Mouse (Mus musculus) heart, adult 11 months (tissue): Measurements from ENCODE around the gene Rwdd2a.

Source experiments
- DNase-seq: peaks from one replicate; pipeline ENCODE4 v3.0.0; 2022

The Rwdd2a gene

GRCm38 (mm10) chr9:86592676-86593668 lies 21.2 kb downstream of the Rwdd2a start:
- peak; percentile 94 for DNase-seq

GRCm38 (mm10) chr9:86594357-86594767 lies 22.6 kb downstream of the Rwdd2a start:
- DNase-seq = peak; percentile 84

DNA sequence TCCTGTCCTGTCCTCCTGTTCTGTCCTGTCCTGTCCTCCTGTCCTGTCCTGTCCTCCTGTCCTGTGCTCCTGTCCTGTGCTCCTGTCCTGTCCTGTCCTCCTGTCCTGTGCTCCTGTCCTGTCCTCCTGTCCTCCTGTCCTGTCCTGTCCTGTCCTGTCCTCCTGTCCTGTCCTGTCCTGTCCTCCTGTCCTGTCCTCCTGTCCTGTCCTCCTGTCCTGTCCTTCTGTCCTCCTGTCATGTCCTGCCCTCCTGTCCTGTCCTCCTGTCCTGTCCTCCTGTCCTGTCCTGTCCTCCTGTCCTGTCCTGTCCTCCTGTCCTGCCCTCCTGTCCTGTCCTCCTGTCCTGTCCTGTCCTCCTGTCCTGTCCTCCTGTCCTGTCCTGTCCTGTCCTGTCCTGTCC lies 25.2 kb downstream of the Rwdd2a start:
- peak; percentile 12 for DNase-seq

GRCm38 (mm10) chr9:86599723-86600303 lies 28.0 kb downstream of the Rwdd2a start:
- DNase-seq = peak; percentile 62

- peak; percentile 79 for DNase-seq
Observed at GRCm38 (mm10) chr9:86605776-86606175, 34.0 kb downstream of the Rwdd2a start.

DNA sequence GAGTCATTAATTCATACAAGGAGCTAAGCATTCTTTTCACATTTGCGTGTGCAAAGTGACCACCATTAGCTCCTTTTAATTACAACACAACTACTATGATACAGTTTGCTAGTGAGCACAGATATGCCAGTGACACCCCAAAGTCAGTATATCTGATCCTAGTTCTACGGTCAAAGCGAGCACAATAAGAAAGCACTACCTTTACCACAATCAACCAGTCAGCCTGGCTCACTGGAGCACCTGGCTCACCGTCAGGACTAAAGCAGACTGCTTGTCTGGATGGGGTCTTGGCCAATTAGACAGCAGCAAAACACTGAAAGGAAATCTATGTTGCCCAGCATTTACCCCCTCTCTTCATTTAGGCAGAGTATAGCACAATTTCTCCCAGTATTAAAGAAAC lies 40.3 kb downstream of the Rwdd2a start:
- DNase-seq = peak; percentile 80

GRCm38 (mm10) chr9:86615765-86616164 lies 44.0 kb downstream of the Rwdd2a start:
- no peak for DNase-seq

- peak; percentile 76 for DNase-seq
Observed at GRCm38 (mm10) chr9:86617837-86618492, 46.2 kb downstream of the Rwdd2a start.

- DNase-seq = peak; percentile 72
Observed at GRCm38 (mm10) chr9:86619341-86620139, 47.7 kb downstream of the Rwdd2a start.

DNA sequence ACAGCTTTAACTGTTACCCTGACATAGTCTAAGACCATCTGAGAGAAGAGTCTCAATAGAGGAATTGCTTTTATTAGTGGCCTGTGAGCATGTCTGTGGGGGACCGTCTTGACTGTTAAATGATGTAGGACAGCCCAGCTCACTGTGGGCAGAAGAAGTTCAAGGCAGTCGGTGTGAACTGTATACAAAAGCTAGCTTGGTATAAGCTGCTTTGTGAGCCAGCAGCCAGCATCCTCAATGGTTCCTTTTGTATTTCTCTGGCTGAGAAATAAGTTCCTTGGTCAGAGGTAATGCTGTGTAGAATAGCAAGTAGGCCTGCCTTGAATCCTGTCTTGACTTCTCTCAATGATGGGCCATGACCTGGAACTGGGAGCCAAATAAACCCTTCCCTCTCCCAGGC lies 50.3 kb downstream of the Rwdd2a start:
- no peak for DNase-seq

GRCm38 (mm10) chr9:86624039-86624438 lies 52.2 kb downstream of the Rwdd2a start:
- peak; percentile 61 for DNase-seq
